Mouse (Mus musculus) lung, postnatal 14 days (tissue): Measurements from ENCODE around the gene E130114P18Rik.

ENCODE experiments used
- DNase-seq: peaks from one replicate; pipeline ENCODE4 v3.0.0; 2021

The E130114P18Rik gene

DNA sequence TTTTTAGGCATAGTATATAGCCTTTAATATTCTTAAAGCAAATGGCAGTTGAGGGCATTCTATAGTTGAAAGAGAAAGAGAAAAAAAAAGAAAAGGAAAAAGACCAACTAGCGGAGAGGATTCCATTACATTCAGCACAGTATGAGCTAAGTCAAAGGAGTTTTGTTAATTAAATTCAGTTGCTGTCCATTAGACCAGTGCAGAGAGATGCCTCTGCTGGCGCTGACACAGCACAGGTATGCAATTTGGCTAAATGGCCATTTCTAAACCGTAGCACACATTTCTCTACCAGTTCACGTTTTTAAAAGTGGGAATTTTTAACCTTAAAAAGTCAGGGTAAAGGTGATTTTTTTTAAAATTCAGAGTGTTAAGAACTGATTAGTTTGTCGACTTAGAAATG is 26.8 kb upstream of the E130114P18Rik start:
- no peak for DNase-seq

DNA sequence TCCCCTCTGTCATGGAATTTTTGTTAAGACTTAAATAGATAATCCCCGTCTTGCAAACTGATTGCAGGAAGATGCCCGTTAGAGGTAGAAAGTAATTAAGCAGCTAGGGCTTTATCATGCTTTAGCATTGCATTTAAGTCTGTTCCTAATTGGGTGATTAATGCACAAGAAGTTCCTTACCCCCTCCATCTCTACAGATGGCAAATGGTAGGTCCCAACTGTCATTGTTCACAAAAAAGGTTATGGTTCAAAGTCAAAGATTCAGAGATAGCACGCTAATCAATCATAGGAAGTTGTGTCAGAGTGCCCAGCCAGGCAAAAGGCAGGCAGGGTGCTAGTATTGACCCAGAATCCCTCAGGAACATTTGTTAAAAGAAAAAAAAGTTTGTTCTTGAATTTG is 25.9 kb upstream of the E130114P18Rik start:
- no peak for DNase-seq

DNA sequence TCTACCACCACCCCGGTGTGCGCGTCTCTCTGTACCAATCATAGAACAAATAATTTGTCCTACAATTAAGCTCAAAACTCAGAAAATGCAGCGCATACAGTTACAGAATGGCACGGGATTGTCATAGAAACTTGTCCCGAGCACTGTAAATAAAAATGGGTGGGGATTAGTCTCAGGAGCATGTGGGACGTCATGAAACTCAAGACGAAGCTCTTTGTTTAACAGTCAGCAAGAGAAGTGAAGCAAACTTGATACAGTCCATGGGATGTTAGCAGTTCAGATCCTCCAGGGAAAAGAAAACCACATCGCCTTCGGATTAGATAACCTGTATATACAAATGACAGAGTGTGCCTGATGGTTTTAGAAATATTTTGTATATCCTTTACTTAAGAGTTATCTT is 18.6 kb upstream of the E130114P18Rik start:
- DNase-seq = no peak

DNA sequence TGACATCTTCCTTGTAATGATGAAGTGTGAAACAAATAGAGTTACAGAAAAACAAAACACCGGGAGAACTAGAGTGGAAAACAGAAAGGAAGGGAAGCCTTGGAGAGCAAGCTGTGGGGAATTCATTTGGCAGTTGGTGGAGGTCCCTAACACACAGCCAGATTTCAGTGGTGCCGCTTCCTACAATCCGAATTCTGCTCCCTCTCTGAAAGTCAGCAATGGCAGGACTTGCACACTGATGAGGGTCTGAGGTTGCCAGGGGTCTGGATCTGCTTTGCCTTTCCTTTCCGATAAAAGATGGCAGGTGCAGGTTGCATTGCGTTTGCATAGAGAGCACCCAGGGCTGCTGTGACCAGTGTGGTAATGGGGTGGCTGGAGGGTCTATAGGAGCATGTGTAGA is 18.1 kb upstream of the E130114P18Rik start:
- no peak for DNase-seq

DNA sequence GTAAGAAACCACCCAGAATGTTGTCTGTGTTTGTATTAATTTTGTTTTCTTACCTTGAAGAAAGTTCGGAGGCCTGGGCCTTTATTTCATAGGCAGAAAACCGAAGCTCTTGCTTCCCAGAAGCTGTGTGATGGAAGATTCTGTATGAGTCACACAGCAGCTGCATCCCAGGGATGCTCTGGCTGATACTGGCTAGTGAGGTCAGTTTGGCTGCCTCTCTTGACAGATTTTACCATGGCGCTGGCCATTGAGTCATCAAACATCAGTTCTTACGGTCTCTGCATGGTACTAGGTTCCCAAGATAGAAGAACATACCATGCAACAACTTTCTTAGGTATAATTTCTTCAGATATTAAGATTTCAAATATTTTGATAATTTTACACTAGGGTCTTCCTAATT is 17.0 kb upstream of the E130114P18Rik start:
- no peak for DNase-seq

DNA sequence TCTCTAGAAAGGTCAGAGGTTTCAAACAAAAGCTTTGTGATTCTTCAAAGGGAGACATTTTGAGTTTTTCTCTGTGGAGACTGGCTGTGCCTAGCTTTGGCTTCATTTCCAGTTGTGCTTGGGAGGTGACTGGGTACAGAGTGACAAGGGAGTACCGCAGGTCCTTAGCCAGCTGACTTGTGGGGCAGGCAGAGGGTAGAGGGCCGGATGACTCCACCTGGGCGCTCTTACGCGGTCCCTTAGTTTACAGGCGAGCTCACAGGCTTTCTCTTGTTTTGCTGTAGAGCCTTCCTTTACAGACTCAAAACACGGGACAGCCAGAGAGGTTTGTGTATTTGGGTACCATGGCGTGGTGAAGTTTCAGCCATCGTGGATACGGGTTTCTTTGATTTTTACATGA is 16.1 kb upstream of the E130114P18Rik start:
- no peak for DNase-seq

DNA sequence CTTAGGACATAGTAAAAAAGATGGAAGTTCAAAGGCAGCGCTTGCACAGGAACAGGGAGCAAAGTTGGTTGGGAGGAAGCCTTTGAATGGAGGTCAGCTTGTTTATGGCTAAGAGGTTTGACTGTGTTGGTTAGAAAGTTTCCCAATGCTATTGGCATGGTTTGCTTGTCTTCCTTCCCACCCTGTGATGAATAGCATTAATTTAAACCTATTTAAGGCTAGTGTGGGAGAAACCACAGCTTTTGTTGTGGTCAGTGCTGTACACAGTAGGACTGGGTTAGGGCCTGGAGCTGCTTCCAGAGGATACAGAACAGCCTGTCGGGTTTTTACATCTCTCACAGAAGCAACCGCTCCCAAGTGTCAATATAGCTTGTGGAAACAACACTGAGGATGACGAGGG is 10.7 kb upstream of the E130114P18Rik start:
- DNase-seq = no peak

DNA sequence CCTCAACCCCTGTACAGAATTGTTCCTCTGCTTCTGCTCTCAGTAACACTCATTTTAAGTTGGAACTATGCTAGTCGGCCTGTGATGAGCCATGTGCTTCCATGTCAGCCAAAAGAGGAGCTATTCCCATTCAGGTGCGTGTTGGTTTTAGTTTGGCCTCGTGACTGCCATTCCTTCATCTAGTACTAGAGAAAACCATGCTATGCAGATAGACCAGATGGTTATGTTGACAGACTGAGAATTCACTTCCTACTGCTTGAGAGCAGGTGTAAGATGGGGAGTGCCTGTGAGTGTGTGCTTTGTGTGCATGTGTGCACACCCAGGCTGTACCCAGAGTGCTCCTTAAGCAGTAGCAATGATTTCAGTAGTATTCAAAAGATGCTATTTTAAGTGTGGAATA is 9.6 kb upstream of the E130114P18Rik start:
- DNase-seq = no peak

DNA sequence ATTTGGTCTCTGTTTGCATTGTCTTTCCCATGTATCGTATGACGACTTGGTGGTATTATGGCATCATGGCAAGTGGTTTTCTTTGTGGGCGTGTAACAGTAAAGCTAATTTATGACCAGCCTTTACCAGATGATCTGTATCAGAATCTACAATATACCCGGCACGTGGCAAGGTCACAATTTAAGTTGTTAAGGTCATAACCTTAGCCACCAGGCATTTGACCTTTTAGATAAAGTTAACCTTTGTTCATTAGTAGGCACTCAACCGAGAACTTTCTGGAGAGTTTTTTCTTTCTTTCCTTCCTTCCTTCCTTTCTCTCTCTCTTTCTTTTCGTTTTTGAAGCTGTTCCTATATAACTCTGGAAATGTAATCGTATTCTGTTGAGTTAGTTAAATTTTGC is 8.7 kb upstream of the E130114P18Rik start:
- no peak for DNase-seq

DNA sequence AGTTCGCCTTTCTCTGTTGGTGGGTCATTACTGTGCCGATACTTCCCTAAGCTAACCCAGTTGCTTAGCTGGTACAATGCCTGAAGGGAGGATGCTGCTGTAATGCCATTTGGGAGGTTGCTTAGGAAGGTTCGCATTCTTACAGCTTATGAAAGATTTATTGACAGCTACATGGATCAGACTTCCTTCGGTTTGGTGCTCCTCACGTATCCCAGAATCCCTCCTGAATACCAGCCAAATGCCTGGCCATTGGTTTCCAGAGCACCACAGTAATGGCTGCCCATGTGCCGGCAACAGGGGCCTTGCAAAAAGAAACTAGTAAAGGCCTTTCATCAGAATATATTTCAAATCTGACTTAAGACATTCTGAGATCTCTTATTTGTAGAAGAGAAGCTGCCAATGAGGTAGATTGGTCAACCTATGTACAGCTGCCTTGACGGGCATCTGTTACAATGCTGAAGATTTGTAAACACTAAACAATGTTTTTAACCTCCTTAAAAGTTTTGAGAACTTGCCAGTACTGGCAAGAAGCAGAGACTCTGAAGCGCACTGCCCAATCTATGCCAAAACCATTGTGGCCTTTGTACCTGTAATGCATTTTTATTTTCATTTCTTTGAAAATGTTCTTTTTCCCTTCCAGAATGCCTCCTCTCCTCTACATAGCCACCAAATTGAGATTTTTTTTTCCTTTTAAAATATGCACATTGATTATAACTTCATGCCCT is 7.8 kb upstream of the E130114P18Rik start:
- DNase-seq = no peak

DNA sequence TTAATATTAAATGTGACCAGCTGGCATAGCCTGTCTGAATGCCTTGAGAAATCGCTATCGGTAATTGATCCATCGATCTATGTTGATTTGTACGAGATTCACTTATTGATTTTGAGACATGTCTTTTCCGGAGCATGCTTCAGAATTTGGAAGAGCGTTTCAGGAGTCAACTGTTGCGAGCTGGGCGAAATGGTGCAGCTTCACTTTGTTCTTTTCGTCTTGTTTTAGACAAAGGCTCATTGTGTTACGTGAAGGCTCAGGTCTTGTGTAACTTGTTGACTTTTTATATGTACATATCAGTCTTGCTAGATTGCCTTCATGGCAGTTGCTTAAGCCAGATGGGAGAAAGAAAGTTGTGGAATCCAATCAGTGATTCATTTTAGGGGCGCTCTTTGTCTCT is 6.4 kb upstream of the E130114P18Rik start:
- no peak for DNase-seq

DNA sequence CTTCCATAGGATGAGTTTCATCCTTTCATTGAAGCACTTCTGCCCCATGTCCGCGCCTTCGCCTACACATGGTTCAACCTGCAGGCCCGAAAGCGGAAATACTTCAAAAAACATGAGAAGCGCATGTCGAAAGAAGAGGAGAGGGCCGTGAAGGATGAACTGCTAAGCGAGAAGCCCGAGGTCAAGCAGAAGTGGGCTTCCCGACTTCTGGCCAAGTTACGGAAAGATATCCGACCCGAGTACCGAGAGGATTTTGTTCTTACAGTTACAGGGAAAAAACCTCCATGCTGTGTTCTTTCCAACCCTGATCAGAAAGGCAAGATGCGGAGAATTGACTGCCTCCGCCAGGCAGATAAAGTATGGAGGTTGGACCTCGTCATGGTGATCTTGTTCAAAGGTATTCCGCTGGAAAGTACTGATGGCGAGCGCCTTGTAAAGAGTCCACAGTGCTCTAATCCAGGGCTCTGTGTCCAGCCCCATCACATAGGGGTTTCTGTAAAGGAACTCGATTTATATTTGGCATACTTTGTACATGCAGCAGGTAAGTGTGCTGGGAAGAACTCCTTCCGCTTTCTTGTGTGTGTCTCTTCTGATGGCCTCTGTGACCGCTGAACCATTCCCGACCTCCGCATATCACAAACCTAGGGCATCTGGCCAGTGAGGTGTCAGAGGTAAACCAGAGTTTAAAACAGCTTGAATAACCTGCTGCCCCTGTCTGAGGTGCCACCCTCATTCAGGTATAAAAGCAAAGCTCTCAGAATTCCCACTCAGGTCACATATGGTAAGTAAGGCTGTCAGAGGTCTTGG is 5.4 kb upstream of the E130114P18Rik start:
- no peak for DNase-seq

DNA sequence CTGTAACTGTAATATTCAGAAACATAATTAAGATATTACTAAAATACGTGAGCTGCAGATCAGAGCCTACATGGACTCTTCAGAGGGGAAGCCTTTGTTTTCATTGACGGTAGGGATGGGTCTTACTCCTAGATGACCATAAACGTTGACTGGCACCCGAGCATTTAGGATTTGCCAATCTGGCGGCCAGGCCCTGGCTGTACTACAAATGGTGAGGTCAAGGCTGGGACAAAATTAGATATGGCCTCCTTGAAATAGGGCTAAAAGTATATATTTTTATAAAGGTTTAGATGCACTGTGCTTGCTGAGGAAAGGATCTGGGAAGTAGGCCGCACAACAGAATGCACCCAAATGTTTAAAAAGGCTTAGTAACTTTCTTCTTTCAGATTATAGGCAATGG is 4.6 kb upstream of the E130114P18Rik start:
- DNase-seq = no peak

DNA sequence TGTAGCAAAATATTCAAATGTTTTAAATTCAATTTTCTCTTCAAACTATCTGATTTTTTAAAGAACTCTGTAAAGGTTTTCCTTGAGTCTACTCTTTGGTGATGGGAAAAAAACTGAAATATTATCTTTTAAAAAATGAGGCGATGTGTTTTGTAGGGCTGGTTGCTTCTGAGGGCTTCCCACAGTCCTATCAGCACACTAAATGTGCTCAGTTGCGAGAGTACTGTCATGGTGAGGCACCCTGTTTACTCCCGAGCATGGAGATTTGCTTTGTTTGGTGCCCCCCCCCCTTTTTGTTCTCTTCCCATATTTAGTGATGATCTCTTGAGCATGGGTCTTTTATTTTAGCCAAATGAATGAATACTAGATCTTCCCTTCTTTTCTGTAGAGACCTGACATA is 4.2 kb upstream of the E130114P18Rik start:
- DNase-seq = no peak

DNA sequence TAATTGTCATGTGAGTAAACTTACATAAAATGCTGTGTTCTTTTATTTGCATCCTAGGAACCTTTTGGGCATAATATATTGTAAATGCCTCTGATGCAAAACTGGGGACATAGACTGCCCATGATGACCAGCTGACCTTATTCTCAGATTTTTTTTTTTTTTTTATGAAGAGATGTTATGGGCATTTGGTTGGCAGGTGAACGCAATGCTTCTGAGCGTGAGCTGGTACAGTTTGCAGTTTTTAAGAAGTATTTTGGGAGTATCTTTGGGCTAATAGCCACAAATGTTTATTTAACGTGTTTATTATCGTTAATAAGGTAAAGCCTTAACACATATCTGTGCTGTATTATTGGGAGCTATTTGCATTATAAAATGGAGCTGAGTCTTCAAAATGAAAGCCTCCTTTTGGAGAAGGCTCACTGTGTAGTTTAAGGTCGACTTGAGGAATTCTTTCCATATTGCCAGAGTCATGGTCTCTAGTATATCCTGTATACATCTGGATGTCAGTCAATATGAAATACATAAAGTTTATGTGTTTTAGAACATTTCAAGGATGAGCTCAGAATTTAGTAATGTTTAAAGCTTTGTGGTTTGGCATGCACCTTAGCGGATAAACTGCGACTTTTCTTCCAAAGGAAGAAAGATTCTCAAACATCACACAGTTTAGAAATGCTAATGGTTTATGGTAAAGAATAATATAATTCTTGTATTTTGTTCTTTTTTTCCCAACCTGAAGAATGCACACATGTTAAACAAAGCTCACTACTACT is 3.0 kb upstream of the E130114P18Rik start:
- no peak for DNase-seq

DNA sequence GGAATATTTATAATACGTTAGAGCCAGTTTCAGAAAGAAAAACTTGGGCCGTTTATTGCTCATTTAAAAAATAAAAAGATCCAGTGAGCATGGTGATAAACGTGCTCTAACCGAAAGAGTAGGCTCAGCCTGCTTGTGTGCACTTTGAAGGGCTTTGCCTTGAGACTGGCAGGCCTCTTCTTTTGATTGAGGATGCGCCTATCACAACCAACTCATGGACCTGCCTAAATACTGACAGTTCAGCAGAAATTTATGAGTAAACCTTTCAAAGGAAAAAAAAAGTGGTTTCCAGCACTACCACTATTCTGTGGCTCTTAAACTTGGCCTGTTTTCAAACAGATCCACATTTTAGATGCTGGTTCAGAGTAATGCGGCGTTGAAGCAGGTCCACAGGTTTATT is 2.1 kb upstream of the E130114P18Rik start:
- DNase-seq = no peak

DNA sequence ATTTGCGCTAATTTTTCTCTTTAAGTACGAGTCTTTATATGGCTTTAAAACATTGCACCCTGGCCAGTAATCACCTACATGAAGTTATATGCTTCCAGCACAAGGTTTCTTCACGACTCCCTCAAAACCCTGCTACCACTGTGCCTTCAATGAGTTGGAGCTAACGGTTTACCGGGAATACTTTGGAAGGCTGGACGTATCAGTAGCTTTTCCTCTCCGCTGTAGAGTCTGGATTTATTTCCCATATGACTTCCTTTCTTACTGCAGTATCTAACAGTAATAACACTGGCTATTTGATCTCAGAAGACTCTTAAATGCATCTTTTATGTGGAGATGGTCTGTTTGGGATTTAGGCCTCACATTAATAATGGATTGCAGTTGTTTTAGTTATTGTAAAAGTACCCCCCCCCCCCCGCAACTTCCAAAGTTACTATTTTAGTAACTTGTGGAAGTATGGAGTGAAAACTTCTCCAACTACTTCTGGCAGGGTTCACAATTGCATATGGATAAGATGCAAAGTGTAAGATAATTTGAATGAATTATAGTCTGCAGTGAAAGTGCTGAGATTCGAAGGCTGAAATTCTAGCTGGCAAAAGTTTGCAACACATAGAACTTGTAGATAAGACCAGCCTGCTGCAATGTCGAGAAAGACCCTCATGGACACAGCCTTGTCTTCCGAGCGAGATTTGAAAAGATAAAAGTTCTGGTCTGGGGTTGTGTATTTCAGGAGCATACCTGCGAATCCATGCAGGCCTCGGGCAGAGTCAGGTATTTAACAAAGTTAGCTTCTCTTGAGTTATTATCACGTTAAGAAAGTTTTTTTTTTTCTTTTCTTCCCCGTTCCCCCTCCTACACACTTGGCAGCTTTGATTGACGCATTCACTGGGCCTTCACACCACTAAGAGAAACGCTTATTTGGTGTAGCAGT is 1.4 kb upstream of the E130114P18Rik start:
- no peak for DNase-seq

DNA sequence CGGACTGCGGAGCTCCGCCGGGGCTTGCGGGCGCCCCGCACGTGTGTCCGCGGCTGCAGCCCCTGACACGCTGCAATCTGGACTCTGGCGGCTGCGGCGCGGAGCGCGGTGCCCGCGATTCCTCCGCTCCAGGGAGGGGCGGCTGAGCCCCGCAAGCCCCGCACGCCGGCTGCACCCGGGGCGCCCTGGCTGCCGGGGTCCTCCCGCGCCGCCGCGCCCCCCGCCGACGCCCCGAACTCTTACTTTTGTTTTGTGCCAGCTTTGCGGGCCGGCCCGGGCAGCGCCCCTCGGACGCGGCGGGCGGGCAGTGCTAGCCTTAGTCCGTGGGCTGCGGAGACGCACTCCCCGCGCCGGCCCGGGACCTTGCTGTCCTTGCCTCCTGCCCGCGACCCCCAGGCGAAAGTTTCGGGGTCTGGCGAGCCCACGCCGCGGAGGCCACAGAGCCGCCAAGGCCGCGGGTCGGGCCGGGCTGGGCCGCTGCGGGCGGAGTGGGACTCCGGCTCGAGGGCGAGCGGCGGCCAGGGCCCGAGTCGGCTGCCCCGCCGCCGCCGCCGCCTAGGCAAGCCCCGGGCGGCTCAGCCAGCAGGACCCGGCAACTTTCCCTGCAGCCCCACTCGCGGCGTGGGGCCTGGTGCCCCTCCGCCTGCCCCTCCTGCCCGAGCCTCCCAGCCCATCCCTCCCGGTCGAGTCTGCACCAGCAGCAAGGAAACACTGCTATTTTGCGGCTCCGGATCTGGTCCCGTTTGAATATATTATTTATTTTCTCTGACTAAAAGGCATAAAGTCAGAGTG is 529 bp upstream of the E130114P18Rik start:
- peak; percentile 44 for DNase-seq

DNA sequence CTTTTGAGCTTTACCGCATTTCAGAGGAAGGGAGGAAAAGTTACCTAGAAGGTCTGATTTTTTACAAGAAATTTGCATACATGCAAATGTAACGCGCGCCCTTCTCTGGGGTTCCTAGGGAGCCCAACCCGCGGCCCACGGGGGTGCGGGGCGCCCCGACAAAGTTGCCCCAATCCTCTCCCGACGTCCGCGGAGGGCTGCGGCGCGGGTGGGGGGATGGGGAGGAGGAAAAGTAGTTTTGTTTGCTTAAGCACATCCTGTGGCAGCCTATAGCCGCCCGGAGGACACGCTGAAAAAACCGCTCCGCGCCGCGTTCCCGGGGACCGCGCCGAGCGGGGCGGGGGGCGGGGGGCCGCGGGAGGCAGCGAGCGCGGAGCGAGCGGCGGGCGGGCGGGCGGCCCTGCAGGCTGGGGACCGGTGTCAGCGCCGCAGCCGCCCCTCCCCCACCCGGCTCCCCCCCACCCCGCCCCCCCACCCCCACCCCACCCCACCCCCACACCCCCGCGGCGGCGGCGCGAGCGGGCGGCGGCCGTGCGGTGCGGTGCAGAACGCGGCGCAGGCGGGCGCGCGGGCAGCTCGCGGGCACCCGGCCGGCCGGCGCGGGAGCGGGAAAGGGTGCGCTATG is 685 bp downstream of the E130114P18Rik start:
- DNase-seq = peak; percentile 59

DNA sequence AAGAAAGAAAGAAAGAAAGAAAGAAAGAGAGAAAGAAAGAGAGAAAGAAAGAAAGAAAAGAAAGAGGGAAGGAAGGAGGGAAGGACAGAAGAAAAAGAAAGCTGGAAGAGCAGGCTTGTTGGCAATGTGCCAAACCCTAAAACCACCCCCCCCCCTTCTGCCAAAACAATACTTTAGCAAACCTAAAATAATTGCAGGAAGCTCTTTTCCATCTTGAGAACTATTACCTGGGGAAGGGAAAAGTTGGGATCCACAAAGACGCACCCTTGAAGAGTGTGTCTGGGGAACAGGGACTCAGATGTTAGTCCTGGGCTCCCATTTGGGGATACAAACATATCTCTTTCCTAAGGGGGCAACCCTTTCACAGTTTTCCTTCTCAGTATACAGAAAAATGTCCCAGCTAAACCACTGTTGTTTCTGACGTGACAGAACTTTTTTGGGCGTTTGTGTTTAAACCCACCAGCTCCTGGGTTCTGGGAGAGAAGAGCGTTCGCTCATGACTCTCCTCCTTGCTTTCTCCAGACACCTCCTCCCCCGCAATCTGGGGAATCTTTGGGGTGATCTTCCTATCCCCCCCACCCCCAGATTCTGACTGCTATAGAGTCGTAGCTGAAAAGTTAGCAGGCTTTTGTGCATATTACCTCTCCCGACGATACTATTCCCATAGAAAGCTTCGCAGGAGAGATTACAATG is 1.3 kb downstream of the E130114P18Rik start:
- no peak for DNase-seq
